Mouse (Mus musculus): Measurements from ENCODE around the gene Rpl28. TPM values are rescaled to one million over a fixed set of nuclear protein-coding genes. Genes with fewer than 3 reads are reported as not detected.

Rpl28 gene
- 100 to 1,000 TPM; 446 to 574 TPM for polyA plus RNA-seq (2017; shearing (Covaris generic))

DNA sequence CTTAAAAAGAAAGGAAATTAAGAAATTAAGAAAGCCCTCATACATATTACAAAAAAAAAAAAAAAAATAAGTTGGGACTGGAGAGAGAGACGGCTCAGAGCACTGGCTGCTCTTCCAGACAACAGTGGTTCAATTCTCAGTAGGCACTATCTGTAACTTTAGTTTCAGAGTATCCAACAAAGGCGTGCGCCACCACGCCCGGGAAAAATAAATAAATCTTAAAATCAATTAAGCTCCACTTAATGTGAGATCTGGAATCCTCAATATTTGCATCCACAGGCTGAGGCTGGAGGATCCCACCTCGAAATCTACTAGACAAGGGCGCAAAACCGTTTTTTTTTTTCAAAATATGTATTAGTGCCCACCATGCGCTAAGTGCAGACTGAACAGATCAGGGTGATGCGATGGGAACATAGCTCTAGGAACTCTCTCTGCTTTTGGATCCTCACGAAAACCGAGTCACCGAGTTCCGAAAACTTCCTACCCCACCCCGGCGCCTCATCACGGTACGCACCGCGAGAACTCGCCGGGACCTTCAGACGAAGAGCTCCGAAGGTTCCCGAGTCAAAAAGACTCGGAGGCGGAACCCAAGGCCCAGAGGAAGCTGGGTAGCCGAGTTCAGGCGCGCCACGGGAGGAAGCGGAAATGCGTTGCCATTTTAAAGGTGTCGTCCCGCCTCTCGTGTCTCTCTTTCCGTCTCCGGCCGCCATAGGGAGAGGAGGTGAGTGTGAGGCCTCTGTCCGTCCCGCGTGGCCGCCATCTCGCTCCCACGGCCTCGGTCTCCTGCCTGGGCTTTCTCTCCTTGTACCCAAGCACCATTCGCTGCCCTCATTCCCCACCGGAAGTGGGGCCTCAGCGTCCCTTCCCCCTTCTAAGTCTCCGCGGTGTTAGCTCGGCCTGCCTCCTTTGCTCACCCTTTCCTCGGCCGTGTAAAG, at the start of gene Rpl28:
Gene Rpl28, plus strand, starts transcription at position 597 of the 935 bp plus-strand sequence.
- ATAC-seq = peak; percentile 94

DNA sequence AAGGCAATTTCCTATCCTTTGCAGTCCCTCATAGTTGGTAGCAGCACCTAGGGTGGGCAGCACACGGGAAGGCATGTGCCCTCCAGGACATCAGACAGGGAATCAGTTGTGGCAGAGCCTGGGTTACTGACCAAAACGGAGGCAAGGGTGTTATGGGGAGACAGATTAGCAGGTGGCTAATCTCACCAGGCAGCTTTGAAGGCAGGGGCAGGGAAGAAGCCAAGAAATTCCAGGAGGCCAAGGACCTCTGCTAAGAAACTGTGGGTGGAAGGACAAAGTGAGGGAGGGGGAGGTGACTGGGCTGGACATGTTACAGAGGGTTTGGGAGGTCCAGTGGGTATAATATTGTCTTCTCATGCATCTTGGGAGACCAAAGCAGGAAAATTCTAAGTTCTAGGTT, 49.3 kb upstream of the Rpl28 start:
- no peak for ATAC-seq

- no peak for ATAC-seq
Observed at GRCm38 (mm10) chr7:4744886-4745285, 47.8 kb upstream of the Rpl28 start.

DNA sequence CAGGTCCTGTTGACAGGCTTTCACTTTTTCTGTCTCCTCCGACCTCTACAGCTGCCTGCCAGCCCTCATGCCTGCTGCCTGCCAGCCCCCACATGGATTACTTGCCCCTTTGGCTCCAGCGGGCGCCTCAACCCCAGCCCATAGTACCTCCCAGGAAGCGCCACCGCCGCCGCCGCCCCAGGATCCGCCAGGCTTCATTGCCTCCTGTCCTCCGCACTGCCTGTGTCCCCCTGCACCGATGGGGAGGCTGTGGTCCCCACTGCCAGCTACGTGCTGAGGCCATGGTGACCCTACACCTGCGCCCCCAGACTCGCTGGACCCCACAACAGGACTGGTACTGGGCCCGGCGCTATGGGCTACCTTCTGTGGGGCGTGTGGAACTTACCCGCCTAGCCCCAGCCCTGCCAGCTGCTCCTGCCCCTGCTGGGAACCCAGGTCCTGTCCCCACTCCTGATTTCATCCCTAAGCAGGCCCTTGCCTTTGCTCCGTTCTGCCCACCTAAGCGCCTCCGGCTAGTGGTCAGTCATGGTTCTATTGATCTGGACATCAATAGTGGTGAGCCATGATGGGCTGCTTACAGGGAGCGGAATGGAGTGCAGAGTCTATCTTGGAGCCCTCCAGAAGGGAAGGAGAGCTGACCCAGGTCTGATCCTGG, 46.2 kb upstream of the Rpl28 start:
- ATAC-seq = no peak

- no peak for ATAC-seq
Observed at GRCm38 (mm10) chr7:4747156-4747899, 45.3 kb upstream of the Rpl28 start.

DNA sequence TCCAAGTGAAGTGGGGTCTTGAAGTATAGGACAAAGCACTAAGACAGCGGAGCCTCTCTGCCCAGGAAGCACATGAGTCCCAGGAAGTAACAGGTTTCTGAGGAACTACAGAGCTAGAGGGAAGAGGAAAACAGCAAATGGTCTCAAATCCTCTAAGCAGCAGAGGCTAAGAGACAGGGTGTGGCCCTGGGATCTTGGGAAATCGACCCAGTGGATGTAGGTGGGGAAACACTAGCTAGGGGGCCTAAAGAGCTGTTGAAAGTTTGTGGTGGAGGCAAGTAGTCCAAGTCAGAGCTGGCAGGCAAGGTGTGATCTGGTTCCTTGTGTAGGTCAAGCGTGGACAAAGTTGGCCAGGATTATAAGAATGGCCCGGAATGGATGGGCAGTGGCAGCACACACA, 44.4 kb upstream of the Rpl28 start:
- ATAC-seq = no peak

- no peak for ATAC-seq
Observed at GRCm38 (mm10) chr7:4749169-4749568, 43.5 kb upstream of the Rpl28 start.

DNA sequence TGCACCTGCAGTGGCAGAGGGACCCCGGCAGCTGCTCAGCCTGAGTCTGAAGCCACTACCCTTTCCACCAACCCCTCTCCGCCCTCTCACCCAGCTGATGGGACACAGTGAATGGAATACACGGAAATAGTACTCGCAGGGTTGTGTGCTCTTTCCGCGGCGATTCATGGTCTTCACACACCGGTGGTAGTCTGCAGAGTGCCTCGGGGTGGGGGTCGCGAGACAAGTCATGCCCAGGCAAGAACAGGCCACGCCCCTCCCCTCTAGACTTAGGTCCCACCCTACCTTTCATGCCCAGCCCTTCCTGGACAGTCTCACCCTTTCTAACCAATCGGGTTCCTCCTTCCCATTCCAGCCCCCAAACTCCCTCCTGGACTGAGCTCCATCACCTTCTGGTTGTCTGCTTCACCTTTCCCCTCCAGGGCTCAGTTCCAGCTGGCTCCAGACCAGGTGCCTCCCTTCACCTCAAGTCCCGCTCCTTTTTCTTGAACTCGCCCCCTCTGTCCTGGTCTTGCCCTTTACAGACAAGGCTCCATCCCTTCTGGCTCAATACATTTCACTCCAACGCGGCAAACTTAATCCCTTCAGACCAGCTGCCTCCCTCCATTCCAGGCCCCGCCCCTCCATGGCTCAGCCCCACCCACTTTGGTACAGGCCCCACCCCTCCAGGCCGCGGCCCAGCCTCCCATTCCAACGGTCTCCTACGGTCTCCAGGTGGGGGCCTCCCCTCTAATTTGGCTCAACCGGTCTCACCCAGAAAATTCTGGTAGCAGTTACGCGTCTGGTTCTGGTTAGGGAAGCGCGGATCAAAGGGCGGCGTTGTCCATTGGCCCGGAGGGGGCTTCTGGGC, 40.5 kb upstream of the Rpl28 start:
- ATAC-seq = peak; percentile 22

DNA sequence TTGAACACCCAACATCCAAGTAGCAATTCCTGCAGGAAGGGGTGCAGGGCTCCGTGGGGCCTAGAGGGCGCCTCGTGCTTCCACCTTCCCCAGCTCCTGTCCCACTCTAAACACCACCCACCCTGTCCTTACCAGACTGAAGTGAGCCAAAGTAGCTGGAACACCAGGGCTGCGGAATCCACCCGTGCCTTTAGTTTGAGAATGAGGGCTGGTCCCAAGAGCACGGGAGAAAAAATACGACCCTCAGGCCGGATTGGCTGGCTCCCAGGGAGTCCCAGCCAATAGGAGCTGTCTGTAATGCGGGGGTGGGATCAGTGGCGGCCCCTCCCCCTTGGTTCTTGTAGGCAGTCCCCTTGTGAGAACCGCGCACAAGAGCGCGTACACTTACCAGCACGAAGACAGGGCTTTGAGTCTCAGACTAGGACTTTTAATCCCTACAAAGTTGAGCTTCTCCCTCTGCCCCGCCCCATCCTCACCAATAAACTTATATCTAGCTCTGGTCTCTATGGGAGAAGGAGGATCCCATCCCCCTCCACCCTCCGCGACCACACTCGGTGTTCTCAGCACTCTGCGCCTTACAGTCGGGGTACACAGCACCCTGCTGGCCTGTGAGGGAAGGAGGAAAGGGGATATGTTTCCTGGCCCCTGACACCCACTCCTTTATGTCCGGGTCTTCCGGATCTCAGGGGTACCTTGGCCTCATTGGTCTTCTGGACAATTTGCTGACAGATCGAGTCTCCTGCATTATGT, 39.7 kb upstream of the Rpl28 start, which contains the start of gene Cox6b2:
Gene Cox6b2, minus strand, starts transcription at position 274 of the 750 bp plus-strand sequence.
- peak; percentile 71 for ATAC-seq

DNA sequence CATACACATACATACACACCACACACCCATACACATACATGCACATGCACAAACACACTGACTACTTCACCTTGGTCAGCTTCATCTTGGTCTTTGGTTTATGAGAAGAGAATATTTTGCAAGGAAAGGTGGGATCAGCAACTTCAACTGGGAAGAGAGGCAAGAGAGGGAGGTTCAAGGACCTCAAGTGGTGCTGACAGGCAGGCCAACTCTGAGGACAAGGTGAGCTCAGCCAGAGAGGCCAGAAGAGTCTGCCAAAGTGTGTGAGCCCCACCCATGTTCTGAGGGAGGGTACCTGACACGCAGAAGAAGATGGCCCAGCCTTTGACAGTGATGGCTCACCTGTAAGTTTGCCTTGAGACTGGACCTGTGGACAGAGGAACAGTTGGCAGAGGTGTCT, 33.0 kb upstream of the Rpl28 start:
- no peak for ATAC-seq

- ATAC-seq = no peak
Observed at GRCm38 (mm10) chr7:4764946-4765710, 27.5 kb upstream of the Rpl28 start.

DNA sequence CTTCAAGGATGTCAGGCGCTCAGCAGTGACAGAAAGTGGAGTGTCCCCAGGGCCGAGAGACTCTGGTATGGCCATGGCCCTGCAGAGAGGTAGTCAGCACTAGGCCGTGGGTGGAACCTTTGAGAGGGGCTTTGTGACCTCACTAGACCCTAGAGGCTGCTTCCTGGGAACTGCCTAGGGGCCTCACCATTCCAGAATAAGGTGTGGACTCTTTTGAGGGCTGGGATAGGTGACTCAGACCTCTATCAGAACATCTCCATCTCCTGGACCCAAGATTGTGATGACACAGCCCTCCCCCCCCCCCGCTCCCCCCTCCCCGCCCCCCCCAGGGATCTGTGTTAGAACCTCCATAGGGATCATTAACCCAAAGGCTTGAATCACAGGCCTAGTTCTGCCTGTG, 21.5 kb upstream of the Rpl28 start, which contains the start of gene Fam71e2:
Gene Fam71e2, minus strand, starts transcription at position 101 of the 400 bp plus-strand sequence.
- no peak for ATAC-seq

- ATAC-seq = no peak
Observed at GRCm38 (mm10) chr7:4776131-4776530, 16.5 kb upstream of the Rpl28 start.

DNA sequence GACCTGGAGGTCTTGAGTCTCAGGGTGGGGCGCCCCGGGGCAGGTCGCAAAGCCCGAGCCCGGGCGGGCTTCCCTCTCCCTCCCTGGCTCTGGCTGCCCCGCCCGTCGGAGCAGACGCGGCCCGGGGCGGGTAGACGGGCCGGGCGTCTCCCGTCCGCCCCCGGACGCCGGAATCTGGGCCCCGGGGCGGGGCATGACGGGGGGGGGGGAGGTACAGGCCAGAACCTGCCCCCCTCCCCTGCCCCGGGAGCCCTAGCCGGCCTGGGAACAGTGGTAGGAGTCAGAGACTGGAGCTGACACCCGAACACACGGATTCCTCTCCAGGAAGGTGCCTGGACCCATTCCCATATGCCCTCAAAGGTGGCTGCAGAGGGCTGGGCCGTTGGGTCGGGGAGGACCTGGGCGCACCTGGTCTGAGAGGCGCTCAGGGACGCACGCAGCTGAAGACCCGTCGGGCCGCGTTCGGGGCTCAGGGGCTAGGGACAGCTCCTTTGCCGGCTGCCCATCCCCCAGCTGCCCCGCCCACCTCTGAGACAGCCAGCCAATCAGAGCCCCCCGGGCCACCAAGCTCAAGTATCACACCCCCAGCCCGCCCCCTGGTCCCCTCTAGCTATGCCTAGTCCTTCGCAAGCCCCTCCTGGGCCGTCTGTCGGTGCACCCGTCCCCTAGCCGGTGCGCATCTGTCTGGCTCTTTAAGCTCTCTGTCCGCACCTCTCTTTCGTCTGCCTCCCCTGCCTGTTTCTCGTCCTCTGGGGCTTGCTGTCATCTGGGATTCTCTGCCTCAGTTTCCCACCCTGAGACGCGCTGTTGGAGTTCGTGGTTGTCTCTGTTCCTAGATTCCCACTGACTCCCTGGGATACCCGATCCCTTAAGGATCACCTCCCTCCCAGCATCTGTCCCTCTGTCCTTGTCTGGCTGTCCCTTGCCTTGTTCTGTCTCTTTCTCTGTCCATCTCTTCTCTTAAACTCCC, 15.5 kb upstream of the Rpl28 start:
- peak; percentile 62 for ATAC-seq

- ATAC-seq = no peak
Observed at GRCm38 (mm10) chr7:4777851-4778637, 14.6 kb upstream of the Rpl28 start.

DNA sequence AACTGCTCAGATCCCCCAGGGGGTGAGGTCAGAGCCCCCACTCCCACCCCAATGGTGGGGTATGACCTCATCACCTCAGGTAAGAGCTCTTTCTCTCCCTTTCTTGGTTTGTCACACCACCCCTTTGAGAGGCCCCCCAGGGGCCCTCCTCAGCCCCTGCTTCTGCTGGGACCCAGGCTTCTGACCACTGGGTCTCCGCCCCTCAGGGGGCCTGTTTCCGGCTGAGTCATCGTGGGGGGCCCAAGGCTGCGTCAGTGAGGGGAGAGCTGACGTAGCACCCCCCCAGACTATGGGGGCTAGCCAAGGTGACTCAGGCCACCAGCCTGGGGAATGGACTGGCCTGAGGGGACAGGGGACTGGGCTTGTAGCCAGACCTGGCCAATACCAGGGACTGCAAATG, 12.8 kb upstream of the Rpl28 start:
- no peak for ATAC-seq

DNA sequence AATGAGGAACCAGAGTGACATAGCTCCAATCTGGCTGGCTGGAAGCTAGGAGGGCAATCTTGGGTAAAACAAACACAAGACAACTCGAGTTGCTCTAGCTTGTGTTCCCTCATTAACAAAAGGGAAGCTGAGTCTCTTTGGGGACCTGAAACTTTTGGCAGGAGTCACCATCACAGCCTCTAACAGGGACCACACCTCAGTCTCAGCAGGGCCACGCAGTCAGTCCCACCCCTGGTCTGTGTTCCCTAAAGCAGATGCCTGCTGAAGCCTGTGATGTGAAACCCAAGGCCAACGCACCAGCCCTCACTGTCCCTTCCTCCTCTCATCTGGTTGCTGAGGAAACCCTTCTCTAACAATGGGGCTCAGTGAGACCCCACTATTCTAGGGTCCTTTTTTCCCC, 10.5 kb upstream of the Rpl28 start:
- no peak for ATAC-seq

DNA sequence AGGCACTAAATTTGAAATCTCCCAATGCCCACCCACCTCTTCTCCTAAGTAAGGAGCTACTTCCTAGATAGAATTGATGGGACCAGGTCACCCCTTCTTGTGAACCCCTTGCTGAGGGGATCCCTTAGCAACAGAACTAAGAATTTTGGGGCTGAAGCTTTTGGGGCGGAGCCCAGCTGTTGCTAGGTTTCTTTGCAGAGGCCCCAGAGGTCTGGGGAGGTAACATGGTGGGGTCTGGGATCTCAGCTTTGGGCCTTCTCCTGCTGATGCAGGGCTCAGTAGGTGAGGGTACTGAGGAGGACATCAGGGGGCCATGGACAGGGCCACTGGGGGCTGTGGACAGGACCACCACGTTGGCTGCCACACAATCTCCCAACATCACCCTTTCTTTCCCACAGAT, 9.9 kb upstream of the Rpl28 start, which contains the start of the genes Il11 and Tmem190:
Gene Il11, minus strand, starts transcription at position 101 of the 400 bp plus-strand sequence.
Gene Tmem190, plus strand, starts transcription at position 179 of the 400 bp plus-strand sequence.
- no peak for ATAC-seq

Data from CD4-positive, CD25-positive, alpha-beta regulatory T cell, adult 4 months (primary cell).